Mouse (Mus musculus): Measurements from ENCODE around the gene Rab2b. TPM values are rescaled to one million over a fixed set of nuclear protein-coding genes. Genes with fewer than 3 reads are reported as not detected.

Rab2b gene
- total RNA-seq (2023) = 14.2 TPM

DNA sequence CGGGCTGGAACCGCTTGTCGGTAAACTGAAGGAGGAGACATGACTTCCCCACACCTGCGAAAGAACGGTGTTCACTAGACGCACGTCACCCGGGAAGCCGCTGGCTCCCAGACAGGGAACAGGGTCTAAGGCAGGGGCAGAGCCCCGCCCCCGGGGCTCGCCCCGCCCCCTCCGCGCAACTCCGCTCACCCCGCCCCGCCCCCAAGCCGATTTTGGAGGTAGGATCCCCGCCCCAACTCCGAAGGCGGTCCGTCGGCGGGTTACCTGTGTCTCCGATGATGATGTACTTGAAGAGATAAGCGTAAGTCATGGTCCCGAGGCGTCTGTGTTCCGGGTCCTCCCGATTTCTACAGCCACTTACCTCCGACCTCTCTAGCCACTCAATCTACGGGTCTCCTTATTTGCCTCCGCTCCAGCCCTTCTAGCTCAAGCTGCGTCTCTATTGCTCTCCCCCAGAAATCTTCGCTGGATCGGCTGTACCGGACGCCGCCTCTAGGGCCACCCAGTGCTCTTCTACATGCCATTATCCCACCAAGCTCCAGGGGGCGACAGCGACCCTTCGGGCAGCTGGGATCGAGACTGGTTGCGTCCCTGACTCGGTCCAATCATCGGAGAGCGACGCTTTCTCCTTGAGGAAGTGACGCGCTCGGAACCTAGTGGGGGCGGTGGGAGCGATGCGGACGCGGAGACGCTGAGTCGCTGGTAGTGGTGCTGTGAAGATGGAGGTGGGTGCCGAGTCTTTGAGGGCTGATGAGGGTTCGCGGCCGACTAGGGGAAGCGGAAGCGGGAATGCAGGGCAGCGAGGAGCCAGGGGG lies at the start of gene Rab2b, which contains the start of gene Tox4:
Gene Rab2b, minus strand, starts transcription at position 614 of the 815 bp plus-strand sequence.
Gene Tox4, plus strand, starts transcription at position 215 of the 815 bp plus-strand sequence.

DNA sequence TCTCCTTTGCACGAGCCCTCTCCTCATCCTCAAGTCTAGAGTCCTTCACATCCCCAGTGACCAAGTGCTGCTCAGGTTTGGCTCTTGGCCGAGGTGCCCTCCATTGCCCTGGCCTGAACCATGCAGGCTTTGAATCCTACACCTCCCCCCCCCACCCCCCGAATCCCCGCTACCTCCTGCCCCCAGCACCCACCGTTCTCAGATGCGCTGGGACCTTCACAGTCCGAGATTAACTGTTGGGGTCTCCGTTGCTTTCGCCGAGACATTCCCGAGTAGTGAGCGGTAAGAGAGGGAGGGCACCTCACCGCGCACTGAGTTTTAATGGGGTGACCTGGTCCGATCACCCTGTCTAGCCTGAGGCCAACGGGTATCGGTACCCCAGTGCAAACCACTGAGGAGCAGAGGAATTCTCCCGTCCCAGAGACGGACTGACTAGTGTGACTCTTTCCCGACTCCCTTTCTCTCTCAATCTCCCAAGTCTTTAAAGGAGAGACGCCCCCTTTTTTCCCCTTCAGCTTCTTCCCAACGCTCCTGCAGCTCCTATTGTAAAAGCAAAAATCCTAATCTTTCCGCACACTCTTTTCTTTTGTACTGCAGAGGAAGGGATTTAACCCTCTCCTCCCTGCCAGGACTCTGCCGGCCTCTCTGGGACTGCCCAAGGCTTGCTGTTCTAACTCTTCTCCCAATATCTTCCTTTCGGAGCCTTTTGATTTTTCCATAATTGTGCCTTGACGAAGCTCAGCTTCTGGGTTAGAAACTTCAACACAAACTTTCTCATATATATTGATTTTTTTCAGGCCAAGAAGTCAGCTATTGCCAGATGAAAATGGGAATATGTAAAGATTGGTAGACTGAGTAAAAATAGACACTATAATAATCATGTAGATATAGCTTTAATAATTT lies 48.8 kb upstream of the Rab2b start, which contains the start of gene Sall2:
Gene Sall2, minus strand, starts transcription at position 853 of the 903 bp plus-strand sequence.

DNA sequence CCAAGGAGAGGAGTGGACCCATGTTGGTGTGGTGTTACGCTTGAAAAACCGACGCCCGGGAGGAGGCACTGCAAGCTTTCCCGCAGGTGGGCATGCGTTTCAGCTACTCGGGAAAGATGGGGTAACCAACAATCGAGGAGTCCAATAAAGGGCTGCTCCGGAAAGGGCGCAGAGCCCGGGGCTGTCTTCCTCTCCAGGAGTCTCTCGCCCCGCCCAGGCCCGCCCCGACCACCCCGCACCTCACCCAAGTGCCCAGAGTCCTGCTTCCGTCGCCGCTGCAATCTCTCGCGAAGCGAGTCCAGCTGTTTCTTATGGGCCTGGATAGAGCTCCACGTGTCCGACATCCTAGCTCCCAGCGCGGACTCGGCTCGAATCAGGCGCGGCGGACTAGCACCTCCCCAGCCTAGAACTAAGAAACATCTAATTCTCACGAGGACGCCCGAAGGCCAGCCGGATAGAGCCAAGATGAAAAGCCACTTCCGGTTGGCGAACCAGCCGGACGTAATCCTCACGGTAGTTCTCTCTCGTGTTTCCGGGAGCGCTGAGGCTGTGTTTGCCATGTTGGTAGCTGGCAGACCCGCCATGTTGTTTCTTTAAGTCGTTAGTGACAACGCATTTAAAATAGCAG lies 25.4 kb upstream of the Rab2b start, which contains the start of gene Mettl3:
Gene Mettl3, minus strand, starts transcription at position 485 of the 628 bp plus-strand sequence.

GRCm38 (mm10) chr14:52257484-52258213 lies 21.7 kb downstream of the Rab2b start, which contains the start of gene Chd8:
Gene Chd8 (minus strand): TSS chr14:52257780.

Other genes with a start within 250 kb of the Rab2b start
- gene Olfr221, start 237.1 kb downstream of the Rab2b start, total RNA-seq (2023) = not detected
- gene Hnrnpc, start 175.5 kb downstream of the Rab2b start, total RNA-seq (2023) = 464 TPM
- 7.1 TPM for gene Rpgrip1, start 168.8 kb downstream of the Rab2b start, total RNA-seq (2023)
- 57.6 TPM for gene Supt16, start 82.1 kb downstream of the Rab2b start, total RNA-seq (2023)
- gene Chd8, start 21.8 kb downstream of the Rab2b start, total RNA-seq (2023) = 228 TPM
- gene Tox4, start 399 bp downstream of the Rab2b start, total RNA-seq (2023) = 103 TPM
- gene Mettl3, start 25.6 kb upstream of the Rab2b start, total RNA-seq (2023) = 66.6 TPM
- 4.7 TPM for gene Sall2, start 49.2 kb upstream of the Rab2b start, total RNA-seq (2023)
- gene Olfr1513, start 76.9 kb upstream of the Rab2b start, total RNA-seq (2023) = not detected
- gene Olfr1512, start 99.6 kb upstream of the Rab2b start, total RNA-seq (2023) = not detected
- gene Olfr1511, start 117.8 kb upstream of the Rab2b start, total RNA-seq (2023) = not detected
- not detected for gene Olfr1510, start 134.8 kb upstream of the Rab2b start, total RNA-seq (2023)
- not detected for gene Olfr1509, start 163.4 kb upstream of the Rab2b start, total RNA-seq (2023)
- not detected for gene Olfr1508, start 187.9 kb upstream of the Rab2b start, total RNA-seq (2023)
- gene Olfr1507, start 216.2 kb upstream of the Rab2b start, total RNA-seq (2023) = not detected